Mouse (Mus musculus): Measurements from ENCODE around the gene Ano8. TPM values are rescaled to one million over a fixed set of nuclear protein-coding genes. Genes with fewer than 3 reads are reported as not detected.

The Ano8 gene
- total RNA-seq, 1 experiment from 2014 or later, result 23.3 TPM

DNA sequence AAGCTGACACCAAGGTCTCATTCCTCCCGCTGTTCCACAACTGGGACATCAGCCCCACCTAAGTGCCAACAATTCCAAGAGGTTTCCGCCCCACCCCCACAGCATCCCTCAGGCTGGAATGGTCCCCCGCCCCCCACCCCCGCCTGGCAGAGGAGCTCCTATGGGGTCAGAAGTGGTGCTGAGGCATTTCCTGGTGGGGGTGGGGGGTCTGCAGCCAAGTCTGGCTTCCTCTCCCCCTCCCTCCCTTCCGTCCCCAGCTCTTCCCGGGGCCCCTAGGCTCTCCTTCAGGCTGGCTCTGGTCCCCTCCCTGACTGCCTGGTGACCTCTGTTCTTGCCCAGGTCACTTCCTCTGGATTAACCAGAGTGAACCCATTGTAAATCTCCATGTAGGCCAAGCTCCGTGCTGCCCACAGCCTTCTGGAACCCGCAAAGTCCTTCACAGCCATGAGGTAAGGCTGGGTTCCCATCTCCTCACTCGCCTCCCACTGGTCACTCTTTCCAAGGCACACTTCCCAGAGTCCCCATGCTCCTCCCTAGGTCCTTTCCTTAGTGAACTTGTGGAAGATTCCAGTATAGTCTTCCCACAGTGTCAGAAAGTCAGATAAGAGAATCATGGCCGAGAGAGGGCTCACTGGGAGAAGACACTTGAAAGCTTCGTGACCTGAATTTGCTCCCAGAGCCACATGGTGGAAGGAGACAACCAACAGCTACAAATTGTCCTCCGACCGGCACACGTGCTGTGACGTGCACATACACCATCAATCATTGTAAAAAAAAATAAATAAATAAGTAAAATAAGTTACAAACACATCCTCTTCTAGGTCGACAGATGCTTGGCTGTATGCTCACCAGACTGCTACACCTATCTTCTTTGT, 13.3 kb upstream of the Ano8 start:
- peak; percentile 38 for DNase-seq

- peak; percentile 43 for DNase-seq
These were observed 12.2 kb upstream of the Ano8 start for GRCm38 (mm10) chr8:71497881-71498501.

- no peak for DNase-seq
These were observed 11.4 kb upstream of the Ano8 start for GRCm38 (mm10) chr8:71497077-71497645.

- DNase-seq, result peak; percentile 97
These were observed 10.7 kb upstream of the Ano8 start for GRCm38 (mm10) chr8:71496481-71496880.

DNA sequence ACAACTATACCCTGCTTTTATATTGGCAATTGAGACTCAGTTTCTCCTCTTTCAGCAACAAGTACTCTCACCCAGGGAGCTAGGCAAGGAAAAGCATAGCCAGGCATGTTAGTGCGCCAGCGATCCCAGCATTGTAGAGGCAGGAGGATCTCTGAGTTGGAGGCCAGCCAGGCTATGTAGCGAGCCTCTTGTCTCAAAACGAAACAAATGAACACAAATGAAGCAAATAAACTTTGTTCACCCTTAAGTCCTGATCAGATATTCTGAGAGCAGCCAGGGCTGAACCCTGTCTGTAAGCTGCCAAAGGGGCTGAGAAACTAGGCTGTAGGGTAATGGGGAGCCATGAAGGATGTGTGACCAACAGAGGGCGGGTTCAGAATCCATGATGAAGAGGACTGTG, 10.0 kb upstream of the Ano8 start:
- no peak for DNase-seq

DNA sequence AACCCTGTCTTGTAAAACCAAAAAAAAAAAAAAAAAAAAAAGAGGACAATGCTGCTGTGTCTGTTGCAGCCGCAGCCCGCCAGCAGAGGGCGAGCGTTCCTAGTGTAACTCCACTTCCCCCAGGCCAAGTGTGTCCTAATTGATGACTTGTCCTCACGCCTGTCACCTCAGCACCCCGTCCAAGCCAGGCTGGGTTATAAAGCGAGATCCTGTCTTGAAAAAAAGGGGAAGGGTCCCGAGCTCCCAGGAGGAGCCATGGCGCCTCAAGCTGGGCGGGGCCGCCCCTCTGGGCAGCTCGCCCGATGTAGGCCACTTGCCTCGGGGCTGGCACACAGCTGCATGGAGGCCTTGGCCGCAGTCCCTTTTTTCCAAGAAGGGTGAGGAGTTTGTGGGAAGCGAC, 9.3 kb upstream of the Ano8 start:
- DNase-seq, result peak; percentile 91

DNA sequence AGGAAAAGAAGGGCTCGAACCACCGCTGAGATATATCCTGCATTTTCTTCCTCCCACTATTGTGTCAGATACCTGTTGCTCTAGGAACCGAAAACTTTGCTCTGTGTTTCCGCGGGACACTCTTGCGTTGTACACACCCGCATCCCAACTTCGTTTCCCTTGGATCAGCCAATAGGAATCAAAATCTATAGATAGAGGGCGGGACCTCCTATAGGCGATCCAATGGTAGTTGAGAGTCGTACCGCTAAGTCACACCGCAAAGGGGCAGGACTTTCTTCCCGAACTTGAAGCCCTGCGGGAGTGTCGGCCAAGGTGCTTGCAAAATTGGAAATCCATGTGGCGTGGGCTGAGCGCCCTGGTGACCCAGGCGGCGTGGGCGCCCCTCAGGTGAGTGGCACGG, 2.7 kb upstream of the Ano8 start:
- DNase-seq, result peak; percentile 79

DNA sequence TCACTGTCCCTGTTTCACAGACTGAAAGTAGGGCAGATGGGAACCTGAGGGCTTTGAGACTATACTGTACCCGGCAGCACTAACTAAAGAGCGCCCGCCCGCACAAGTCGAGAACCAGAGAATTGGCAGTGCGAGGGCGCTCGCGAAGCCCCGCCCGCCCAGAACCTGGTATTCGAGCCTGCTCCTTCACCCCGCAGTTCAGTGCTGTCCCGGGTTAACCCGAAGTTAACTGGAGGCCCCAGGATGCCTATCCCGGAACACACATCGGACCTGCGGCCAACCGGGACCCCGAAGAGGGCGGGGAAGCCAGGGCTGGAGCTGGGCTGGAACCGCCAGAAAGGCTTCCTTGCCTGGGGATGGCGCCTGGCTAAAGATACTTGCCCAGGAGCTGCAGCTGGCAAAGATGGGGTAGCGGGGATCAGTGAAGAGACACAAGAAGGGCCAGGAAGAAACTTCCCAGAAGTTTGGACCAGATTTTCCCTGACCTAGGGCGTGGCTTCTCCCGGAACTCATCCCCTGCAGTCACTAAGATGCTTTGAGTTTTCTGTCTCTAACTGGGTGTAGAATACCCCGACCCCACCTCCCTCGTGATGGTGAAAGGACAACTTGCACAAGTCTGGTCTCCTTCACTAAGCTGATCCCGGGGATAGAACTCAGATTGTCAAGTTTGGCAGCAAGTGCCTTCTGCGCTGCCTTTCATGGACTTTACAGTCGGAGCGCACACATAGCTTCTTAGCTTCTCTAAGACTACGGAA, 2.1 kb upstream of the Ano8 start, which contains the start of gene Gtpbp3:
Gene Gtpbp3 (plus strand): TSS at position 413 of the 755 bp plus-strand sequence.
- DNase-seq, result peak; percentile 82

DNA sequence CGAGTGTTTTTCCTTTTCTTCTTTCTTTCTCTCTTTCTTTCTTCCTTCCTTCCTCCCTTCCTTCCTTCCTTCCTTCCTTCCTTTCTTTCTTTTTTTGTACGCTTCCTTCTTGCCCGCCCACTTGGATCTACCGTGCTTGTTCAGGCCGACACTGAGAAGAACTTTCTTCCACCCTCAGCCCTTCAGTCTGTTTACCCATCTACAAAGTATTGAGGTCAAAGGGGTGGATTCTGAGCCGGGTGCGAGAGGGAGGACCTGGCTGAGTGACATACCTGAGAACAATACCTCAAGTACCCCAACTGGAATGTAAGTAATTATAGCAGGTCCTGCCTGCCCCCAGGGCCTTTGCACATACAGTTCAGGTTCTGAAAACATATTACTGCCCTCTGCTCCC, 370 bp upstream of the Ano8 start:
- no peak for DNase-seq

DNA sequence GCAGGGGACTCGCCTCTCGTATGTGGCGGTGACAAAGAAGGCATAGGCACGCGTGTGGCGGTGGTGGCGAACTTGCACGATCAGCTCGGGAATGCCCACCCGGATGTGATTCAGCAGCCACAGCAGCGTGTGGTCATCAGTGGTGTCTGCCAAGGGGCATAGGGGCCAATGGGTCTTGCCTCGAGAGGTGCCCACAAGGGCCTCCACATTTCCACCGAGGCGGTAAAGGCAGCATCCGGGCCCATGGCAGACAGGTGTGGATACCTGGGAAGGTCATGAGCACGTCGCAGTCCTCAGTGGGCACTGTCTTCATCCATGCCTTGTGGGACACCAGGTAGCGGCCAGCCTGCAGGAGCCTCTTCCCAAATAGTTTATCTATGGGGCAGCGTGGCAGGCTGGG, 1.0 kb downstream of the Ano8 start:
- DNase-seq, result no peak

- peak; percentile 45 for DNase-seq
These were observed 1.8 kb downstream of the Ano8 start for GRCm38 (mm10) chr8:71483932-71484331.

GRCm38 (mm10) chr8:71478943-71479342, 6.8 kb downstream of the Ano8 start:
- no peak for DNase-seq

- DNase-seq, result no peak
These were observed 8.4 kb downstream of the Ano8 start for GRCm38 (mm10) chr8:71477196-71477845.

GRCm38 (mm10) chr8:71476099-71476940, 9.4 kb downstream of the Ano8 start:
- DNase-seq, result peak; percentile 91

GRCm38 (mm10) chr8:71475702-71476075, 10.1 kb downstream of the Ano8 start:
- no peak for DNase-seq

DNA sequence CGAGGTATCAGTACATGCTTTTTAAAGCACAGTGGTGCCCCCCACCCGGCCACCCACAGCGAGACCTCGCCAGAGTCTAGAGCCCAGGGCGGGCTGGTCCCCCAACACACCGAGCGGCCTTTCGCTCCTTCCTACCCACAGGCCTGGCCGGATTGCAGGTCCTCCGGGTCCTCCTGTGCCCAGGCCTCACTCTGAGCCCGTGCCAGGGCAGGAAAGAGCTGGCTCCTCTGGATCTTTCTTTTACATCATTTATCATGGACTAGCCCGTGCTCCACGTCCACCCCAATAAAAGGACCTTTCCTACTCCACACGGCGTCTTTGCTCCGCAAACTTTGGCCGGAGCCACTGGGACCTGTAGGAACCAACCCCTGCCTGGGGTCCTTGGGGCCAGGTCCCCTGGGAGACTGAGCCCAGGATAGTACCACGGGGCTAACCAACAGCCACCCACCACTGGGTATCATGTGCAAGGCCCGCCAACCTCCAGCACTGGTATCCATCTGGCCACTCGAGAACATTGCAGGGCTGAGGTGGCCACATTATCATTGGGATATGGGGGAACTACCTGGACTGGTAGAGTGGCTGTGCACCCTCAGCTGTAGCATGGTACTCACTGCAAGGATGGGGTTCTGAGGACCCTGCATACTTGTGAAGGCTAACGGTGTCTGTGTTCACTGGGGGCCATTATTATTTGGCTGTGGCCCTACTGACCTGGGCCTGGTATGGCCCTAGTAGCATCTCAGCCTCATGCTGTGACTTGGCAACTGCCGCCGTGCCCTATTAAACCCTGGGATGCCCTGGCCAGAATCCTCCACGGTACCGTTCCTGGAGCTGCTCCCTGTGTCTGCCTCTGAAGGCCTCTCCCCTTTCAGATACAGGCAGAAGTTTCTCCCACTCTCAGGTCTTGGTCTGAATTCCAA, 10.7 kb downstream of the Ano8 start:
- no peak for DNase-seq

- DNase-seq, result no peak
These were observed 11.4 kb downstream of the Ano8 start for GRCm38 (mm10) chr8:71474344-71474743.

DNA sequence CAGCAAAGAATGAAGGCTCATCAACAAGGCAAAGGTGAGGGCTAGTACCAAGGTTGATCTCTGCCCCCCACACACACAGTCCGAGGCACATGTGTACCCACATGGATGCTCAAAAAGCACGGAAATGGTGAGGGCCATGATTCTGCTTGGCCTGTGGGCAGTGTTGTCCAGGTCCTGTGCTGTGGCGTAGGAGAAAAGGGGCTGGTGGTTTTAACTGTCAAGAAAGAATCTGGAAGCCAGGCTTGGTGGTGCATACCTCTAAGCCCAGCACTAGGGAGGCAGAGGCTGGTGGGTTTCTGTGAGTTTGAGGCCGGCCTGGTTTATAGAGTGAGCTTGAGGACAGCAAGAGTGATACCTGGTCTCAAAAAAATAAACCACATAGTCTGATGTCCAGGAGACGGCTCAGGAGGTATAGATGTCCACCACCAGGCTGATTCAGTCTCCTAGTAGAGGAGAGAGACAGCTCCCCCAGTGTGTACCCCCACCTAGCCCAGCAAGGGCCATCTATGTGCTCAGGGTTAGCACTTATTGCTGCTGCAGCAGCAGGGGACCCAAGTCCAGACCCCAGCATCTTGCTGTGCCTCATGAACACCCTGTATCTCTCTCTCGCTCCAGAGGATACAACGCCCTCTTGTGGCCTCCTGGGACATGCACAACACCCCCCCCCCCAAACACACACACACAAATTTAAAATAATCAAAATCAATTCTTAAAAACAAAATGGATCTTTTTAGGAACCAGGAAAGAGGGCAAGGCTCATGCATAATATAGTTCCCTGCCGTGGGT, 13.0 kb downstream of the Ano8 start:
- DNase-seq, result no peak

DNA sequence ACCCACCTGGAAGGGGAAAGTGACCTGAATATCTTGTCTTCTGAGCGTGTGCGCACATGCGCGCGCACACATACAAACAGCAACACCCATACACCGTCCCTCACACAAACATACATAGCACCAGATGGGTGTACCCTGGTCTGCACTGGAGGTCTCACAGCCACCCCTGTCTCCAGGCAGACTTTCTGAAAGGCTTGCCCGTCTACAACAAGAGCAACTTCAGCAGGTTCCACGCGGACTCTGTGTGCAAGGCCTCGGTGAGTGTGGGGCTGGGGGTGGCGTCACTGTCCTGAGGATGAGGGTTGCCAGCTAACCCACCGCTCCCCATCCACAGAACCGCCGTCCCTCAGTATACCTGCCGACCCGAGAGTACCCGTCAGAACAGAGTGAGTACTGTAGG, 13.9 kb downstream of the Ano8 start:
- no peak for DNase-seq
